Mouse (Mus musculus) stomach, embryonic 14.5 days (tissue): ENCODE measurements around the gene Gm45716. TPM values are rescaled to one million over a fixed set of nuclear protein-coding genes. Genes with fewer than 3 reads are reported as not detected.

ENCODE experiments used
- ATAC-seq: fragments of 200-750 bp; cut with Nextera tagmentation; 2 replicates; pipeline ENCODE4 v1.8.0; 2017; ENCODE audit warnings: low read depth, moderate TSS enrichment; ENCODE audit not compliant: insufficient number of reproducible peaks, insufficient read depth, low FRiP score
- H3K27ac ChIP-seq: fragments of 300-500 bp; sonication (generic); 2 replicates; pipeline ENCODE4 v1.5.1; 2014; ENCODE audit warnings: mild to moderate bottlenecking, low read length, moderate library complexity, mixed read lengths
- H3K27me3 ChIP-seq: fragments of 300-500 bp; sonication (generic); 2 replicates; pipeline ENCODE4 v1.6.1; 2014; ENCODE audit warnings: low read length, control low read depth, mixed read lengths; ENCODE audit not compliant: control insufficient read depth, insufficient read depth
- H3K36me3 ChIP-seq: fragments of 300-500 bp; sonication (generic); 2 replicates; pipeline ENCODE4 v1.6.1; 2014; ENCODE audit warnings: mild to moderate bottlenecking, control low read depth, low read length, moderate library complexity, mixed read lengths; ENCODE audit not compliant: control insufficient read depth, insufficient read depth
- H3K4me1 ChIP-seq: fragments of 300-500 bp; sonication (generic); 2 replicates; pipeline ENCODE4 v1.6.1; 2014; ENCODE audit warnings: low read length, control low read depth, mixed read lengths; ENCODE audit not compliant: control insufficient read depth, insufficient read depth
- H3K4me2 ChIP-seq: fragments of 300-500 bp; sonication (generic); replicated peaks from 2 replicates; pipeline ENCODE4 v1.6.1; 2014; ENCODE audit warnings: low read depth, low read length, control low read depth
- H3K4me3 ChIP-seq: fragments of 300-500 bp; sonication (generic); 2 replicates; pipeline ENCODE4 v1.5.1; 2014; ENCODE audit warnings: low read depth, low read length, control low read depth
- H3K9ac ChIP-seq: fragments of 300-500 bp; sonication (generic); replicated peaks from 2 replicates; pipeline ENCODE4 v1.6.1; 2014; ENCODE audit warnings: low read depth, mild to moderate bottlenecking, control low read depth, low read length, moderate library complexity, mixed read lengths
- H3K9me3 ChIP-seq: fragments of 300-500 bp; sonication (generic); 2 replicates; pipeline ENCODE4 v1.6.1; 2016; ENCODE audit warnings: low read depth, low read length, control low read depth; ENCODE audit not compliant: control insufficient read depth
- WGBS: fragments of 180-500 bp; shearing (Covaris S2); extraction: QIAGEN DNeasy Blood & Tissue Kit; methylation state at CpG from one replicate; pipeline ENCODE4 v1.1.7; 2014; 5-methylcytosine and 5-hydroxymethylcytosine counted together
- polyA plus RNA-seq: library from polyadenylated mRNA; unstranded; fragments of >200 nt; fragmentation: Nextera tagmentation; extraction: Ambion mirVana; gene quantifications from 2 replicates; pipeline ENCODE4 v1.2.1, GENCODE M21; 2014

Gm45716 gene
- polyA plus RNA-seq, 1 experiment from 2014 or later, result 10.9 TPM

GRCm38 (mm10) chr11:90194946-90195345 is 7.5 kb downstream of the Gm45716 start:
- H3K4me1 ChIP-seq, result no peaks in the 10 kb centered on the region
- 90% methylated on average over 1 of the region's 1 CpGs for WGBS
- H3K27me3 ChIP-seq, result no peaks in the 10 kb centered on the region

DNA sequence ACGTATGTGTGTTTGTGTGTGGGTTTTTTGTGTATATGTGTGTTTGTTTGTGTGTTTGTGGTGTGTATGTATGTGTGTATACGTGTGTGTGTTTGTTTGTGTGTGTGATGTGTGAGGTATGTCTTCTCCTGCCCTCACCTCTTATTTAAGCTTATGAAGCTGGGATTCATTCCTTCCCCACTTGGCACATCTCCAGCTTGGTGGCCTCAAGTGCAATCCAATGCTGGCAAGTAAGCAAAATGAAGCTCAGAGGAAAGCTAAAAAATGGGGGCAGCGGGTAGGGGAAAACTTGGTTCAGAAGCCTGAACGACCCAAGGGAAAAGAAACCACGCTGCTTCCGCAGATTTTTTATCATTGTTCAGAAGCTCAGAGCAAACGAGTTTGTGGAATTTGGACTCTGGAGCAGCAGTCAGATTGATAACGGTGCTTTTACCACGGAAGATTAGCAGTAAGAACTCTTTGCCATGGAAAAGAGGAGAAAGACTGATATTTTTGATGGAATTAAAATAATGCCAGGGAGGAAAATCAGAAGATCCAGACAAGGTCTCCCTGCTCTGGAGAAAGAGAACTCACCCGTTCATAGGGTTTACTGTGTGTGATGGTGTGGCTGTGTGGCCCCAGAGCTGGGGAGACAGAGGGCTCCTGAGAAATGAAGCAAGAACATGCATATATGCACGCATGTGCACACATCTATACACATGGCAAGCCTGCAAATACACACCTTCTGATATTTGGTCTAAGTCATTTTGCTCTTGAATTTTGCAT is 8.5 kb downstream of the Gm45716 start:
- H3K36me3 ChIP-seq, result no peaks in the 10 kb centered on the region
- H3K4me3 ChIP-seq, result no peak overlapping the region
- H3K9me3 ChIP-seq, result no peaks in the 10 kb centered on the region
- no peak for ATAC-seq
- no peaks in the 10 kb centered on the region for H3K4me1 ChIP-seq
- H3K4me2 ChIP-seq, result no peak overlapping the region
- H3K9ac ChIP-seq, result no peak overlapping the region
- 62% methylated on average over 11 of the region's 11 CpGs for WGBS
- no peak overlapping the region for H3K27ac ChIP-seq
- H3K27me3 ChIP-seq, result no peaks in the 10 kb centered on the region

More at GRCm38 (mm10) chr11:90194946-90195345, 7.5 kb downstream of the Gm45716 start:
- Histone ChIP-seq H3K27ac (no peak overlapping the region), H3K4me2 (no peak overlapping the region), H3K9ac (no peak overlapping the region), H3K36me3 (no peaks in the 10 kb centered on the region), H3K9me3 (no peaks in the 10 kb centered on the region), H3K4me3 (no peak overlapping the region)
- no peak for ATAC-seq

DNA sequence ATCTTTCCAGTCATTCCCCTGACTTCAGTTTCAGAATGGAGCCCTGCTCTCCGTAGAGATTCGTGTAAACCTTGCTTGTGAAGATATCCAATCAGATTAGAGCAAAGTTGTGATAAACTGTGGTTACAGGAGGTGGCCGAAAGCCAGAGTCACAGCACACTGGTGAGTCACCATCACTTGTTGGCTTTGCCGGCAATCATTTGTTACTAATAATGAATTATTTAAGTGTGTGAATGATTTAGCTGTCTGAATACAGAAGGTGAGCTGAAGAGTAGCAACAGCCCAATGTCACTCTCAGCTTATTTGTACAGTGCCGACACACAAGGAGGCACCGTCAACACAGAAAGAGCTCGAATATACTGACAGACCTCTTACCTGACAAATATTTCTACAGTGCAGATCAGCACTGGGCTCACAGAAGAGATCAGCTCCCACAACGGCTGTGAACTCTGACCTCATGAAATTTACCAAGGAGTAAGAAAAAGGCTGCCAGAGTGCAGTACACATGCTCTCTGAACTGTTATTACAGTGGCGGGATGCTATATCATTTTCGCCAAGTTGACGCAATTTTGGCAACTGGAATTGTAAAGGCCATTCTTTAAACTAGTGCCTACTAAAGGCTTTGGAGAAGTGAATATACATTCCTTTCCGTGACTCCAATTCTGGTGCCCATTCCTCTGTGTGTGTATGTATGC is 9.2 kb downstream of the Gm45716 start:
- WGBS, result 57% methylated on average over 12 of the region's 12 CpGs

DNA sequence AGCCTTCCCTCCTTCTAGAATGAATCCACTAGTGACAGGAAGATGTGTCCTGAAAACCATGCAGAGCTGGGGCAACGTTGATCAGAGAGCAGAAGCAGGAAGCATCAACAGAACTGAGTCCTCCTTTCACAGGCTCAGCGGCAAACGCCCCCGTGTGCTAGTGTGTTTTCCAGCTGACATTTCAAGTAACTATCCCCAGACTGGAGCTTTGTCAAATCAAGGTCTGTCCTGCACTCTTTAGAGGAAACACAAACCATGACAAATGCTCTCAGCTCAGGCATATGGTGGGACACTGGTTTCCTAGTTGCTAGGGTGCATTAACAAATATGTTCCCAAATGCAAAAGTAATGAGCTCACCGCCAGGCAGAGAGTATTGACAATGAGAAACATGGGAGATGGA is 10.6 kb downstream of the Gm45716 start:
- Histone ChIP-seq H3K4me2 (no peak overlapping the region), H3K27me3 (no peaks in the 10 kb centered on the region), H3K9me3 (no peaks in the 10 kb centered on the region), H3K36me3 (no peaks in the 10 kb centered on the region), H3K27ac (no peak overlapping the region), H3K9ac (no peak overlapping the region), H3K4me3 (no peak overlapping the region), H3K4me1 (no peaks in the 10 kb centered on the region)
- 60% methylated on average over 5 of the region's 5 CpGs for WGBS
- ATAC-seq, result no peak

More for the DNA sequence above, 9.2 kb downstream of the Gm45716 start:
- Histone ChIP-seq H3K4me2 (no peak overlapping the region), H3K27me3 (no peaks in the 10 kb centered on the region), H3K36me3 (no peaks in the 10 kb centered on the region), H3K4me1 (no peaks in the 10 kb centered on the region), H3K9me3 (no peaks in the 10 kb centered on the region), H3K4me3 (no peak overlapping the region), H3K9ac (no peak overlapping the region), H3K27ac (no peak overlapping the region)
- no peak for ATAC-seq

- H3K27me3 ChIP-seq, result no peaks in the 10 kb centered on the region
- H3K9ac ChIP-seq, result no peak overlapping the region
- no peaks in the 10 kb centered on the region for H3K9me3 ChIP-seq
- H3K4me2 ChIP-seq, result no peak overlapping the region
- no peaks in the 10 kb centered on the region for H3K4me1 ChIP-seq
- no peaks in the 10 kb centered on the region for H3K36me3 ChIP-seq
- WGBS, result 85% methylated on average over 2 of the region's 2 CpGs
- no peak overlapping the region for H3K4me3 ChIP-seq
- ATAC-seq, result no peak
- H3K27ac ChIP-seq, result no peak overlapping the region
Observed at GRCm38 (mm10) chr11:90200826-90201225, 13.3 kb downstream of the Gm45716 start.

- no peak overlapping the region for H3K4me3 ChIP-seq
- no peaks in the 10 kb centered on the region for H3K27me3 ChIP-seq
- no peak overlapping the region for H3K9ac ChIP-seq
- ATAC-seq, result no peak
- H3K4me1 ChIP-seq, result no peaks in the 10 kb centered on the region
- no peak overlapping the region for H3K27ac ChIP-seq
- no peak overlapping the region for H3K4me2 ChIP-seq
- 73% methylated on average over 7 of the region's 7 CpGs for WGBS
- H3K36me3 ChIP-seq, result no peaks in the 10 kb centered on the region
- no peaks in the 10 kb centered on the region for H3K9me3 ChIP-seq
Observed at GRCm38 (mm10) chr11:90214246-90214645, 26.8 kb downstream of the Gm45716 start.

DNA sequence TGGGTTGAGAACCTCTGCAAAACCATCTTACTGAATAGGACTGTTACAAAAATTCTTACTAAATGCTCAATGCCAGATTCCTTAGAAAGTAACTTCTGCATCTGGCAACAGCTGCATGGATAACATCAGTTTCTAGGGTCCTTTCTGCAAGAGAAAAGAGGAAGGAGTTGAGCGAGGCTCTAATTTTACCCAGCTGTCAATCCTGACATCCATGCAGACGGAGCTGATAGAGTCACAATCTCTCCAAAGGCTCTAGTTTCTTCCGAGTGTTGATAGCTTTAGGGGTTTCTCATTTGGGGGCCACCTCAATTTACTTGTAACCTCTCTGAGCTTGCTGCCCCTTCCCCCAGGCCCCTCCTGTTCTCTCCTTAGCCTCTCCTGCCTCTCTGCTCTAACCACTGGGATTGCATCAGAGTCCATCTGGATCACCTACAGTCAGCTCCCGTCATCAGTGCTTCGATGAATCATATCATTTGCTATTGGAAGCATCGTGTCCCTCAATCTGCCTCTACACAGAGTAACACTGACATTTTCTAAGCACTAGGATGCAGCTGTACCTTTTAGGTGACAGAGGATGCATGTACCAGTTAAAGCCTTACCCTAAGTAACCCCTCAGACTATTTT is 32.7 kb downstream of the Gm45716 start:
- H3K9me3 ChIP-seq, result no peaks in the 10 kb centered on the region
- H3K4me1 ChIP-seq, result 0 out of 2 replicates have a peak, but pooled peaks cover 3% of the 10 kb centered on the region
- no peak for ATAC-seq
- H3K9ac ChIP-seq, result no peak overlapping the region
- 75% methylated on average over 6 of the region's 6 CpGs for WGBS
- no peaks in the 10 kb centered on the region for H3K27me3 ChIP-seq
- H3K36me3 ChIP-seq, result no peaks in the 10 kb centered on the region
- no peak overlapping the region for H3K27ac ChIP-seq
- H3K4me3 ChIP-seq, result no peak overlapping the region
- no peak overlapping the region for H3K4me2 ChIP-seq

DNA sequence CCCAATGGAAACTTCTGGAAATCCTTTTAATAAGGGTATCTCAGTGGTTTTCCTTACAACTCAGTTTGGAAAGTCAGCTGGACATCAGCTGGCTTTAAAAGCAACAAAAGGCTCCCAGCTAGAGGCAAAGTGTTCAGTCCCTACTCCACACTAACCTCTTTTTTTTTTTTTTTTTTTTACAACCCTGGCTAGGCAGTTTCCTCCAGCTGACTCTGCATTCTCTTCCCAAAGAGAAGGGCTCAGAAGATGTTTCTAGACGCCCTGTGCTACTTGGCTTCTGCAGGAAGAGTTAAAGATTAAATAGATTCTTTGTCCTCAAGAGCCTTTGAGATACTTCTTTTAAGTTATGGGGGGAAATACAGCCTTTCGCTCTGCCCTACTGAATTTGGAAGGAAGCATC is 33.3 kb downstream of the Gm45716 start:
- Histone ChIP-seq H3K4me1 (0 out of 2 replicates have a peak, but pooled peaks cover 5% of the 10 kb centered on the region), H3K36me3 (no peaks in the 10 kb centered on the region), H3K9ac (no peak overlapping the region), H3K4me2 (no peak overlapping the region), H3K27me3 (no peaks in the 10 kb centered on the region), H3K9me3 (no peaks in the 10 kb centered on the region), H3K27ac (no peak overlapping the region), H3K4me3 (no peak overlapping the region)
- 33% methylated on average over 2 of the region's 2 CpGs for WGBS
- ATAC-seq, result no peak
